Mouse (Mus musculus): ENCODE data around the gene Dpf1. TPM values are rescaled to one million over a fixed set of nuclear protein-coding genes. Genes with fewer than 3 reads are reported as not detected.

Dpf1 gene
- polyA plus RNA-seq, 1 experiment from 2014 or later = 19.8 TPM

GRCm38 (mm10) chr7:29306619-29307018 is 2.9 kb downstream of the Dpf1 start:
- H3K9ac ChIP-seq (replicated peaks; ENCODE audit: low read length) = no peak overlapping the region
- DNase-seq (ENCODE audit: low spot score) = peak; percentile 82
- no peak overlapping the region for H3K27ac ChIP-seq (replicated peaks; ENCODE audit: low read depth, low read length)
- WGBS = 24% methylated on average over 7 of the region's 7 CpGs
- H3K4me3 ChIP-seq (ENCODE audit: low read depth, low read length) = no peak overlapping the region
- 0 out of 2 replicates have a peak, but pooled peaks cover 2% of the 10 kb centered on the region for H3K27me3 ChIP-seq (ENCODE audit: control insufficient read depth, insufficient read depth, low read length)
- H3K36me3 ChIP-seq (replicated peaks; ENCODE audit: control insufficient read depth, insufficient read depth, low read depth, low read length) = no peaks in the 10 kb centered on the region
- ATAC-seq (replicated peaks; ENCODE audit: insufficient number of reproducible peaks, low FRiP score, low TSS enrichment, low read depth) = no peak
- H3K4me1 ChIP-seq (ENCODE audit: control insufficient read depth, insufficient read depth, low read length) = peaks cover 8% of the 10 kb centered on the region
- H3K4me2 ChIP-seq (ENCODE audit: low read depth, low read length) = no peak overlapping the region
- H3K9me3 ChIP-seq (replicated peaks; ENCODE audit: control insufficient read depth, low read length) = no peaks in the 10 kb centered on the region

GRCm38 (mm10) chr7:29307350-29308104 is 3.8 kb downstream of the Dpf1 start:
- H3K4me3 ChIP-seq (ENCODE audit: low read depth, low read length) = peak overlapping the region; percentile 70
- no peaks in the 10 kb centered on the region for H3K9me3 ChIP-seq (replicated peaks; ENCODE audit: control insufficient read depth, low read length)
- peak overlapping the region; percentile 87 for H3K4me2 ChIP-seq (ENCODE audit: low read depth, low read length)
- ATAC-seq (replicated peaks; ENCODE audit: insufficient number of reproducible peaks, low FRiP score, low TSS enrichment, low read depth) (peak; percentile 66), DNase-seq (ENCODE audit: low spot score) (peak; percentile 93)
- 0 out of 2 replicates have a peak, but pooled peaks cover 2% of the 10 kb centered on the region for H3K27me3 ChIP-seq (ENCODE audit: control insufficient read depth, insufficient read depth, low read length)
- H3K27ac ChIP-seq (replicated peaks; ENCODE audit: low read depth, low read length) = no peak overlapping the region
- peaks cover 8% of the 10 kb centered on the region for H3K4me1 ChIP-seq (ENCODE audit: control insufficient read depth, insufficient read depth, low read length)
- 1% methylated on average over 37 of the region's 42 CpGs for WGBS
- peak overlapping the region; percentile 52 for H3K9ac ChIP-seq (replicated peaks; ENCODE audit: low read length)
- H3K36me3 ChIP-seq (replicated peaks; ENCODE audit: control insufficient read depth, insufficient read depth, low read depth, low read length) = no peaks in the 10 kb centered on the region

GRCm38 (mm10) chr7:29309221-29309721 is 5.5 kb downstream of the Dpf1 start:
- no peak overlapping the region for H3K27ac ChIP-seq (replicated peaks; ENCODE audit: low read depth, low read length)
- ATAC-seq (replicated peaks; ENCODE audit: insufficient number of reproducible peaks, low FRiP score, low TSS enrichment, low read depth) = no peak
- WGBS = under 1% methylated on average over 36 of the region's 36 CpGs

GRCm38 (mm10) chr7:29309749-29310148 is 6.0 kb downstream of the Dpf1 start:
- DNase-seq (ENCODE audit: low spot score) = no peak
- Histone ChIP-seq H3K9me3 (replicated peaks; ENCODE audit: control insufficient read depth, low read length) (no peaks in the 10 kb centered on the region), H3K27me3 (ENCODE audit: control insufficient read depth, insufficient read depth, low read length) (no peaks in the 10 kb centered on the region), H3K36me3 (replicated peaks; ENCODE audit: control insufficient read depth, insufficient read depth, low read depth, low read length) (no peaks in the 10 kb centered on the region), H3K4me1 (ENCODE audit: control insufficient read depth, insufficient read depth, low read length) (peaks cover 5% of the 10 kb centered on the region; the same call in 1 of the 2 replicates), H3K4me2 (ENCODE audit: low read depth, low read length) (peak overlapping the region; percentile 87), H3K9ac (replicated peaks; ENCODE audit: low read length) (peak overlapping the region; percentile 65), H3K27ac (replicated peaks; ENCODE audit: low read depth, low read length) (no peak overlapping the region), H3K4me3 (ENCODE audit: low read depth, low read length) (peak overlapping the region; percentile 40)
- ATAC-seq (replicated peaks; ENCODE audit: insufficient number of reproducible peaks, low FRiP score, low TSS enrichment, low read depth) = no peak
- WGBS = 4% methylated on average over 5 of the region's 5 CpGs

More at GRCm38 (mm10) chr7:29309221-29309721, 5.5 kb downstream of the Dpf1 start:
- peak; percentile 42 for DNase-seq (ENCODE audit: low spot score)
- Histone ChIP-seq H3K27me3 (ENCODE audit: control insufficient read depth, insufficient read depth, low read length) (0 out of 2 replicates have a peak, but pooled peaks cover 2% of the 10 kb centered on the region), H3K4me3 (ENCODE audit: low read depth, low read length) (peak overlapping the region; percentile 40), H3K4me2 (ENCODE audit: low read depth, low read length) (peak overlapping the region; percentile 87), H3K4me1 (ENCODE audit: control insufficient read depth, insufficient read depth, low read length) (peaks cover 6% of the 10 kb centered on the region), H3K9me3 (replicated peaks; ENCODE audit: control insufficient read depth, low read length) (no peaks in the 10 kb centered on the region), H3K9ac (replicated peaks; ENCODE audit: low read length) (peak overlapping the region; percentile 65), H3K36me3 (replicated peaks; ENCODE audit: control insufficient read depth, insufficient read depth, low read depth, low read length) (no peaks in the 10 kb centered on the region)

- H3K4me3 ChIP-seq (ENCODE audit: low read depth, low read length) = no peak overlapping the region
- H3K4me1 ChIP-seq (ENCODE audit: control insufficient read depth, insufficient read depth, low read length) = peaks cover 11% of the 10 kb centered on the region
- no peaks in the 10 kb centered on the region for H3K9me3 ChIP-seq (replicated peaks; ENCODE audit: control insufficient read depth, low read length)
- no peaks in the 10 kb centered on the region for H3K36me3 ChIP-seq (replicated peaks; ENCODE audit: control insufficient read depth, insufficient read depth, low read depth, low read length)
- H3K4me2 ChIP-seq (ENCODE audit: low read depth, low read length) = no peak overlapping the region
- DNase-seq (ENCODE audit: low spot score) (no peak), ATAC-seq (replicated peaks; ENCODE audit: insufficient number of reproducible peaks, low FRiP score, low TSS enrichment, low read depth) (no peak)
- WGBS = 35% methylated on average over 9 of the region's 9 CpGs
- H3K27ac ChIP-seq (replicated peaks; ENCODE audit: low read depth, low read length) = no peak overlapping the region
- H3K27me3 ChIP-seq (ENCODE audit: control insufficient read depth, insufficient read depth, low read length) = no peaks in the 10 kb centered on the region
- H3K9ac ChIP-seq (replicated peaks; ENCODE audit: low read length) = no peak overlapping the region
Measured at GRCm38 (mm10) chr7:29313051-29313450, 9.3 kb downstream of the Dpf1 start.

- Histone ChIP-seq H3K4me2 (ENCODE audit: low read depth, low read length) (no peak overlapping the region), H3K9ac (replicated peaks; ENCODE audit: low read length) (no peak overlapping the region), H3K27ac (replicated peaks; ENCODE audit: low read depth, low read length) (no peak overlapping the region), H3K4me3 (ENCODE audit: low read depth, low read length) (no peak overlapping the region), H3K4me1 (ENCODE audit: control insufficient read depth, insufficient read depth, low read length) (peaks cover 17% of the 10 kb centered on the region), H3K27me3 (ENCODE audit: control insufficient read depth, insufficient read depth, low read length) (no peaks in the 10 kb centered on the region), H3K9me3 (replicated peaks; ENCODE audit: control insufficient read depth, low read length) (no peaks in the 10 kb centered on the region), H3K36me3 (replicated peaks; ENCODE audit: control insufficient read depth, insufficient read depth, low read depth, low read length) (no peaks in the 10 kb centered on the region)
- no peak for ATAC-seq (replicated peaks; ENCODE audit: insufficient number of reproducible peaks, low FRiP score, low TSS enrichment, low read depth)
- DNase-seq (ENCODE audit: low spot score) = no peak
- WGBS = 55% methylated on average over 9 of the region's 9 CpGs
Measured at GRCm38 (mm10) chr7:29313572-29314261, 10.0 kb downstream of the Dpf1 start.

GRCm38 (mm10) chr7:29314844-29315628 is 11.3 kb downstream of the Dpf1 start:
- H3K4me2 ChIP-seq (ENCODE audit: low read depth, low read length) = no peak overlapping the region

More at GRCm38 (mm10) chr7:29314844-29315628, 11.3 kb downstream of the Dpf1 start:
- DNase-seq (ENCODE audit: low spot score) (no peak), ATAC-seq (replicated peaks; ENCODE audit: insufficient number of reproducible peaks, low FRiP score, low TSS enrichment, low read depth) (no peak)
- no peaks in the 10 kb centered on the region for H3K27me3 ChIP-seq (ENCODE audit: control insufficient read depth, insufficient read depth, low read length)
- H3K4me3 ChIP-seq (ENCODE audit: low read depth, low read length) = no peak overlapping the region
- H3K4me1 ChIP-seq (ENCODE audit: control insufficient read depth, insufficient read depth, low read length) = peaks cover 24% of the 10 kb centered on the region
- H3K27ac ChIP-seq (replicated peaks; ENCODE audit: low read depth, low read length) = no peak overlapping the region
- no peaks in the 10 kb centered on the region for H3K36me3 ChIP-seq (replicated peaks; ENCODE audit: control insufficient read depth, insufficient read depth, low read depth, low read length)
- H3K9ac ChIP-seq (replicated peaks; ENCODE audit: low read length) = no peak overlapping the region
- WGBS = 80% methylated on average over 13 of the region's 13 CpGs
- no peaks in the 10 kb centered on the region for H3K9me3 ChIP-seq (replicated peaks; ENCODE audit: control insufficient read depth, low read length)
